Mouse (Mus musculus) heart, embryonic 16.5 days (tissue): Measurements from ENCODE around the gene Hibch. TPM values are rescaled to one million over a fixed set of nuclear protein-coding genes. Genes with fewer than 3 reads are reported as not detected.
"Not testable (repeated sequence)": the region's sequence is repeated elsewhere in the genome, so short reads cannot be mapped to it uniquely, and the experiment has no call there.

Source experiments
- ATAC-seq: fragments of 200-750 bp; cut with Nextera tagmentation; replicated peaks from 2 replicates; pipeline ENCODE4 v1.8.0; 2017; ENCODE audit warnings: moderate number of reproducible peaks; ENCODE audit not compliant: insufficient read depth, low FRiP score; ENCODE audit errors: extremely low read depth
- H3K27ac ChIP-seq: fragments of 300-500 bp; sonication (generic); 2 replicates; pipeline ENCODE4 v1.5.1; 2014; ENCODE audit warnings: mild to moderate bottlenecking, low read length, control low read depth, moderate library complexity
- H3K27me3 ChIP-seq: fragments of 300-500 bp; sonication (generic); 2 replicates; pipeline ENCODE4 v1.6.1; 2014; ENCODE audit warnings: low read length, mixed read lengths; ENCODE audit not compliant: control insufficient read depth, insufficient read depth
- H3K36me3 ChIP-seq: fragments of 300-500 bp; sonication (generic); 2 replicates; pipeline ENCODE4 v1.6.1; 2014; ENCODE audit not compliant: control insufficient read depth, insufficient read depth
- H3K4me1 ChIP-seq: fragments of 300-500 bp; sonication (generic); 2 replicates; pipeline ENCODE4 v1.6.1; 2014; ENCODE audit warnings: low read length, mixed read lengths; ENCODE audit not compliant: control insufficient read depth, insufficient read depth
- H3K4me2 ChIP-seq: fragments of 300-500 bp; sonication (generic); 2 replicates; pipeline ENCODE4 v1.6.1; 2014; ENCODE audit warnings: low read depth, mild to moderate bottlenecking, control low read depth, low read length
- H3K4me3 ChIP-seq: fragments of 300-500 bp; sonication (generic); 2 replicates; pipeline ENCODE4 v1.5.1; 2014; ENCODE audit warnings: mild to moderate bottlenecking, control low read depth, low read length
- H3K9ac ChIP-seq: fragments of 300-500 bp; sonication (generic); 2 replicates; pipeline ENCODE4 v1.6.1; 2014; ENCODE audit warnings: low read length, control low read depth
- H3K9me3 ChIP-seq: fragments of 300-500 bp; sonication (generic); replicated peaks from 2 replicates; pipeline ENCODE4 v1.6.1; 2016; ENCODE audit warnings: low read length; ENCODE audit not compliant: control insufficient read depth
- WGBS: fragments of 180-500 bp; shearing (Covaris S2); extraction: QIAGEN DNeasy Blood & Tissue Kit; methylation state at CpG from one replicate; pipeline ENCODE4 v1.1.7; 2014; 5-methylcytosine and 5-hydroxymethylcytosine counted together
- polyA plus RNA-seq: library from polyadenylated mRNA; unstranded; fragments of >200 nt; fragmentation: Nextera tagmentation; extraction: Ambion mirVana; gene quantifications from 2 replicates; pipeline ENCODE4 v1.2.1, GENCODE M21; 2015

Gene Hibch
- polyA plus RNA-seq, 1 experiment from 2014 or later: 35.5 TPM

DNA sequence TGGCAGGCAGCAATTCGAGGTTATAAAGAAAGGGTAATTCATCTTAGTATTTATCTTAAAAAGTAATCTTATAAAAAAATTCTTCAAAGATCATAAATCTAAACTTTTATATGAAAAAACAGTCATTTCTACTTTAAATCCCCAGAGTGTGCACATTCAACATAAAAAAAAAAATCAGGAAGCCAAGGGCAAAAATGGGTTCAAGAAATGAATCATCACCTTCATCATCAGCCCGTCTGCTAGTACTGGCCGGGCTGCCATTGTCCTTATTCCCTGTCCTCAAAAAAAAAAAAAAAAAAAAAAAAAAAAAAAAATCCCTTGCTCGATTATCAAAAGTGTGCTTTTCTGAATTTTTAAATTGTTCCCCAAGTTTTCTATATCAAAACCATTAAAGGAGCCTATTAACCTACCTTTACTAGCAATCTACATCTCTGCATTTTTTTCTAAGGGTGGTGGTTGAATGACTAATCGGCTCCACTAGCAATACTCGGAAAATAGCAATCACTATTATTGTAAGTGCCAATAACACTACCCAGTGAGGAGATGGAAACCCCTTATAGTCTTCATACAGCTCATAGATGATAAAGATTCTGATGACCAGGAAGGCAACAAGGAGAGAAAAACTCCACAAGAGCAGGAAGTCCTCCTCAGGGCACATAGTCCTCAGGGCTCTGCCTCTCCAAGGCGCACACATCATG lies 11.3 kb downstream of the Hibch start:
- 79% methylated on average over 7 of the region's 7 CpGs for WGBS
- Histone ChIP-seq H3K9me3 (no peaks in the 10 kb centered on the region), H3K27ac (no peak overlapping the region), H3K4me3 (no peak overlapping the region), H3K9ac (no peak overlapping the region), H3K36me3 (peaks cover 7% of the 10 kb centered on the region), H3K4me1 (peaks cover 2% of the 10 kb centered on the region; the same call in 1 of the 2 replicates), H3K4me2 (no peak overlapping the region), H3K27me3 (no peaks in the 10 kb centered on the region)
- ATAC-seq: no peak

GRCm38 (mm10) chr1:52864220-52864619 lies 19.5 kb downstream of the Hibch start:
- no peak overlapping the region for H3K4me3 ChIP-seq
- no peak overlapping the region for H3K27ac ChIP-seq
- no peaks in the 10 kb centered on the region for H3K27me3 ChIP-seq
- no peak overlapping the region for H3K9ac ChIP-seq
- H3K4me1 ChIP-seq: no peaks in the 10 kb centered on the region
- no peaks in the 10 kb centered on the region for H3K9me3 ChIP-seq
- peaks cover 13% of the 10 kb centered on the region for H3K36me3 ChIP-seq
- no peak for ATAC-seq
- H3K4me2 ChIP-seq: no peak overlapping the region
- 88% methylated on average over 1 of the region's 1 CpGs for WGBS

- no peaks in the 10 kb centered on the region for H3K27me3 ChIP-seq
- no peaks in the 10 kb centered on the region for H3K4me1 ChIP-seq
- H3K4me3 ChIP-seq: no peak overlapping the region
- 90% methylated on average over 3 of the region's 3 CpGs for WGBS
- no peak overlapping the region for H3K4me2 ChIP-seq
- H3K36me3 ChIP-seq: peaks cover 7% of the 10 kb centered on the region; the same call in 1 of the 2 replicates
- H3K9ac ChIP-seq: no peak overlapping the region
- H3K27ac ChIP-seq: no peak overlapping the region
- no peak for ATAC-seq
- no peaks in the 10 kb centered on the region for H3K9me3 ChIP-seq
These were observed 21.3 kb downstream of the Hibch start for GRCm38 (mm10) chr1:52866007-52866406.

- no peak for ATAC-seq
- no peaks in the 10 kb centered on the region for H3K9me3 ChIP-seq
- no peak overlapping the region for H3K27ac ChIP-seq
- H3K27me3 ChIP-seq: no peaks in the 10 kb centered on the region
- 0 out of 2 replicates have a peak, but pooled peaks cover 3% of the 10 kb centered on the region for H3K36me3 ChIP-seq
- H3K9ac ChIP-seq: no peak overlapping the region
- no peaks in the 10 kb centered on the region for H3K4me1 ChIP-seq
- 89% methylated on average over 1 of the region's 1 CpGs for WGBS
- no peak overlapping the region for H3K4me3 ChIP-seq
- H3K4me2 ChIP-seq: no peak overlapping the region
These were observed 23.1 kb downstream of the Hibch start for GRCm38 (mm10) chr1:52867876-52868275.

- Histone ChIP-seq H3K4me2 (no peak overlapping the region), H3K27ac (no peak overlapping the region), H3K9ac (no peak overlapping the region), H3K36me3 (peaks cover 12% of the 10 kb centered on the region), H3K4me3 (no peak overlapping the region), H3K9me3 (no peaks in the 10 kb centered on the region), H3K27me3 (no peaks in the 10 kb centered on the region), H3K4me1 (no peaks in the 10 kb centered on the region)
- WGBS: 62% methylated on average over 2 of the region's 2 CpGs
- ATAC-seq: no peak
These were observed 39.5 kb downstream of the Hibch start for GRCm38 (mm10) chr1:52884208-52884607.

DNA sequence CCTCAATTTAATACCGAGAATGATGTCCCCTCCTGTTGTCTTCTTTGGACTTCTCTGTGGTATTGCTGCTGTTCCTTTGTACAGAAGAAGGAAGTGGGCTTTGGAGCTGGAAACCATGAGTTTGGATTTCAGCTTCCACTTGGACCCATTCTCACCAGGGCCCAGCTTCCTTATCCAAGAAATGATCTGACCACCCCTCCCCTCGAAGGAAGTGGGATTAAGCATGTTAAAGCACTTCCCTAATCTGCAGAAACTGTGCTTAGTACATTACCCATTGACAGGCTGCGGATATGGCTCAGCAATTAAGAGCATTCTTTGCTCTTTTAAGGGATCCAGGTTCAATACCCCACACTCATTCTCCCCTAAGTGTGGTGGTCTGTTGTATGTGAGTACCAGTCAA lies 65.1 kb downstream of the Hibch start:
- WGBS: 85% methylated on average over 3 of the region's 3 CpGs
- no peak for ATAC-seq
- no peaks in the 10 kb centered on the region for H3K9me3 ChIP-seq
- H3K36me3 ChIP-seq: no peaks in the 10 kb centered on the region; the same call in 1 of the 2 replicates
- no peak overlapping the region for H3K9ac ChIP-seq
- H3K4me1 ChIP-seq: no peaks in the 10 kb centered on the region
- H3K4me3 ChIP-seq: no peak overlapping the region
- H3K27ac ChIP-seq: no peak overlapping the region
- no peaks in the 10 kb centered on the region for H3K27me3 ChIP-seq
- H3K4me2 ChIP-seq: no peak overlapping the region

- H3K4me1 ChIP-seq: no peaks in the 10 kb centered on the region
- H3K4me2 ChIP-seq: no peak overlapping the region
- 57% methylated on average over 2 of the region's 2 CpGs for WGBS
- peaks cover 3% of the 10 kb centered on the region; the same call in 1 of the 2 replicates for H3K36me3 ChIP-seq
- no peak overlapping the region for H3K4me3 ChIP-seq
- no peak for ATAC-seq
- H3K9me3 ChIP-seq: no peaks in the 10 kb centered on the region
- no peaks in the 10 kb centered on the region for H3K27me3 ChIP-seq
- no peak overlapping the region for H3K27ac ChIP-seq
- no peak overlapping the region for H3K9ac ChIP-seq
These were observed 71.9 kb downstream of the Hibch start for GRCm38 (mm10) chr1:52916655-52917054.

DNA sequence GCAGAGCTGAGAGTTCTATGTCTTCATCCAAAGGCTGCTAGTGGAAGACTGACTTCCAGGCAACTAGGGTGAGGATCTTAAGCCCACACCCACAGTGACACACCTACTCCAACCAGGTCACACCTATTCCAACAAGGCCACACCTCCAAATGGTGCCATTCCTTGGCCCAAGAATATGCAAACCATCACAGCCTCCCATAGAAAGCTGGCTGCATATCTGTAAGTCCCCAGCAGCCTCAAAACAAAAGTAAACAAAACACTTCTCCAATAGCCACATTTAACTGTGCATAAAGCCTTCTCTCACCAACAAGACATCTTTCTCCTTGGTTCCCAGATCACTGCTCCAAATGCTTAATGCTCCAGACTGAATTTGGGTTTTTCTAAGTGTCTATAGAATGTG lies 74.2 kb downstream of the Hibch start:
- H3K27me3 ChIP-seq, H3K36me3 ChIP-seq, H3K4me1 ChIP-seq, H3K4me2 ChIP-seq, H3K9ac ChIP-seq, H3K9me3 ChIP-seq, H3K4me3 ChIP-seq, H3K27ac ChIP-seq, ATAC-seq: not testable (repeated sequence)

DNA sequence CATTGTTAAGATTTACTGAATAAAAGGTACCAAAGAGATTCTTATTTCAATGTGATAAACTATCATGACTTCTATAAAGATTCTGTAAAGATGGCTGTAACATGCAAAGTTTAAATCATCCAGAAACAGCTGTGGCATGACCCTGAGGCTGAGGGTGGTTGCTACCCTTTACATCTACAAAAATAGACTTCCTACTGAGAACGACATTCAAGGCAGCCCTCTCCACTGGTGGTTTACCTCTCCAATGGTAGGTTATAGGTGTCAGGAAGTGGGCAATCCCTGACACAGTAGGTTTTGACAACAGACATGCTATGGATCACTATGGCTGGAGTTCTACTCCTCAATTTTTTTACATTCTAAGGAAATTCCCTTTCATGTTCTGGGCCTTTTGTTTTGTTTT lies 79.8 kb downstream of the Hibch start:
- not testable (repeated sequence) for H3K4me1 ChIP-seq, H3K9ac ChIP-seq, H3K4me3 ChIP-seq, H3K36me3 ChIP-seq, H3K27ac ChIP-seq, H3K9me3 ChIP-seq, H3K4me2 ChIP-seq, ATAC-seq, H3K27me3 ChIP-seq
- WGBS: no CpG with 5 or more reads among the region's 1 CpGs
